Mouse (Mus musculus) neural tube, embryonic 11.5 days (tissue): Measurements from ENCODE around the gene H2afy. TPM values are rescaled to one million over a fixed set of nuclear protein-coding genes. Genes with fewer than 3 reads are reported as not detected.
A peak's percentile ranks its signal among the peaks of the same experiment; 100 is the strongest.

Experiments used
- ATAC-seq: fragments of 200-750 bp; cut with Nextera tagmentation; 2 replicates; pipeline ENCODE4 v1.8.0; 2017; ENCODE audit warnings: moderate number of reproducible peaks, mild to moderate bottlenecking, moderate TSS enrichment, moderate library complexity; ENCODE audit not compliant: insufficient read depth, low FRiP score, low TSS enrichment
- DNase-seq: peaks from one replicate; pipeline ENCODE4 v3.0.0-alpha.2; 2015; ENCODE audit warnings: low spot score
- H3K27ac ChIP-seq: fragments of 300-500 bp; sonication (generic); 2 replicates; pipeline ENCODE4 v1.5.1; 2014; ENCODE audit warnings: low read depth, mild to moderate bottlenecking, low read length
- H3K27me3 ChIP-seq: fragments of 300-500 bp; sonication (generic); 2 replicates; pipeline ENCODE4 v1.6.1; 2014; ENCODE audit warnings: mild to moderate bottlenecking, low read length, mixed read lengths; ENCODE audit not compliant: control insufficient read depth, insufficient read depth
- H3K36me3 ChIP-seq: fragments of 300-500 bp; sonication (generic); 2 replicates; pipeline ENCODE4 v1.6.1; 2014; ENCODE audit warnings: mild to moderate bottlenecking, low read length, moderate library complexity, mixed read lengths; ENCODE audit not compliant: control insufficient read depth, insufficient read depth
- H3K4me1 ChIP-seq: fragments of 300-500 bp; sonication (generic); 2 replicates; pipeline ENCODE4 v1.6.1; 2014; ENCODE audit warnings: low read length, mixed read lengths; ENCODE audit not compliant: control insufficient read depth, insufficient read depth
- H3K4me2 ChIP-seq: fragments of 300-500 bp; sonication (generic); 2 replicates; pipeline ENCODE4 v1.6.1; 2014; ENCODE audit warnings: low read depth, mild to moderate bottlenecking, moderate library complexity
- H3K4me3 ChIP-seq: fragments of 300-500 bp; sonication (generic); 2 replicates; pipeline ENCODE4 v1.5.1; 2014; ENCODE audit warnings: low read depth, low read length
- H3K9ac ChIP-seq: fragments of 300-500 bp; sonication (generic); 2 replicates; pipeline ENCODE4 v1.6.1; 2014; ENCODE audit warnings: mild to moderate bottlenecking, low read length
- H3K9me3 ChIP-seq: fragments of 300-500 bp; sonication (generic); 2 replicates; pipeline ENCODE4 v1.6.1; 2016; ENCODE audit warnings: low read length; ENCODE audit not compliant: control insufficient read depth
- WGBS: fragments of 180-500 bp; shearing (Covaris S2); extraction: QIAGEN DNeasy Blood & Tissue Kit; methylation state at CpG from one replicate; pipeline ENCODE4 v1.1.7; 2014; 5-methylcytosine and 5-hydroxymethylcytosine counted together
- polyA plus RNA-seq: library from polyadenylated mRNA; unstranded; fragments of >200 nt; fragmentation: Nextera tagmentation; extraction: Ambion mirVana; gene quantifications from 2 replicates; pipeline ENCODE4 v1.2.1, GENCODE M21; 2014

H2afy gene
- polyA plus RNA-seq, 1 experiment from 2014 or later: 613 TPM

GRCm38 (mm10) chr13:56155048-56155447 lies 18.9 kb upstream of the H2afy start:
- DNase-seq: no peak
- Histone ChIP-seq H3K9ac (no peak overlapping the region), H3K27me3 (no peaks in the 10 kb centered on the region), H3K36me3 (no peaks in the 10 kb centered on the region), H3K27ac (no peak overlapping the region), H3K4me1 (no peaks in the 10 kb centered on the region), H3K9me3 (no peaks in the 10 kb centered on the region), H3K4me3 (no peak overlapping the region), H3K4me2 (no peak overlapping the region)
- no peak for ATAC-seq
- 50% methylated on average over 5 of the region's 5 CpGs for WGBS

GRCm38 (mm10) chr13:56152773-56153460 lies 16.8 kb upstream of the H2afy start:
- no peak overlapping the region for H3K9ac ChIP-seq
- 73% methylated on average over 7 of the region's 7 CpGs for WGBS
- H3K36me3 ChIP-seq: no peaks in the 10 kb centered on the region
- no peaks in the 10 kb centered on the region for H3K27me3 ChIP-seq
- H3K9me3 ChIP-seq: no peaks in the 10 kb centered on the region
- no peaks in the 10 kb centered on the region for H3K4me1 ChIP-seq
- no peak for ATAC-seq
- no peak for DNase-seq
- H3K27ac ChIP-seq: no peak overlapping the region
- H3K4me3 ChIP-seq: no peak overlapping the region
- no peak overlapping the region for H3K4me2 ChIP-seq

GRCm38 (mm10) chr13:56151404-56152226 lies 15.5 kb upstream of the H2afy start:
- H3K4me2 ChIP-seq: no peak overlapping the region
- no peak overlapping the region for H3K9ac ChIP-seq
- no peak overlapping the region for H3K27ac ChIP-seq
- ATAC-seq (no peak), DNase-seq (peak; percentile 79)
- H3K36me3 ChIP-seq: no peaks in the 10 kb centered on the region
- WGBS: 49% methylated on average over 22 of the region's 22 CpGs
- H3K27me3 ChIP-seq: no peaks in the 10 kb centered on the region
- no peaks in the 10 kb centered on the region for H3K4me1 ChIP-seq
- no peak overlapping the region for H3K4me3 ChIP-seq
- H3K9me3 ChIP-seq: no peaks in the 10 kb centered on the region

- ATAC-seq: no peak
- no peak for DNase-seq
Observed at GRCm38 (mm10) chr13:56145523-56145922, 9.4 kb upstream of the H2afy start.

GRCm38 (mm10) chr13:56144021-56144420 lies 7.9 kb upstream of the H2afy start:
- ATAC-seq: no peak
- WGBS: 64% methylated on average over 2 of the region's 2 CpGs
- no peak overlapping the region for H3K4me3 ChIP-seq
- H3K36me3 ChIP-seq: no peaks in the 10 kb centered on the region
- H3K9me3 ChIP-seq: no peaks in the 10 kb centered on the region
- DNase-seq: no peak
- no peak overlapping the region for H3K9ac ChIP-seq
- H3K27me3 ChIP-seq: no peaks in the 10 kb centered on the region
- no peak overlapping the region for H3K4me2 ChIP-seq
- no peak overlapping the region for H3K27ac ChIP-seq
- peaks cover 5% of the 10 kb centered on the region; the same call in 1 of the 2 replicates for H3K4me1 ChIP-seq

More at GRCm38 (mm10) chr13:56145523-56145922, 9.4 kb upstream of the H2afy start:
- no peak overlapping the region for H3K9ac ChIP-seq
- H3K4me2 ChIP-seq: no peak overlapping the region
- H3K9me3 ChIP-seq: no peaks in the 10 kb centered on the region
- no peak overlapping the region for H3K4me3 ChIP-seq
- no peaks in the 10 kb centered on the region for H3K36me3 ChIP-seq
- 28% methylated on average over 3 of the region's 3 CpGs for WGBS
- H3K4me1 ChIP-seq: peaks cover 5% of the 10 kb centered on the region; the same call in 1 of the 2 replicates
- no peaks in the 10 kb centered on the region for H3K27me3 ChIP-seq
- H3K27ac ChIP-seq: no peak overlapping the region

- 10% methylated on average over 7 of the region's 7 CpGs for WGBS
- Histone ChIP-seq H3K9ac (no peak overlapping the region), H3K36me3 (no peaks in the 10 kb centered on the region), H3K4me1 (peaks cover 5% of the 10 kb centered on the region; the same call in 1 of the 2 replicates), H3K4me2 (no peak overlapping the region), H3K9me3 (no peaks in the 10 kb centered on the region), H3K27me3 (no peaks in the 10 kb centered on the region), H3K27ac (no peak overlapping the region), H3K4me3 (no peak overlapping the region)
- ATAC-seq (no peak), DNase-seq (no peak)
Observed at GRCm38 (mm10) chr13:56143151-56143513, 7.0 kb upstream of the H2afy start.

GRCm38 (mm10) chr13:56142382-56143150 lies 6.4 kb upstream of the H2afy start:
- Histone ChIP-seq H3K4me3 (no peak overlapping the region), H3K9me3 (no peaks in the 10 kb centered on the region), H3K27ac (no peak overlapping the region), H3K9ac (no peak overlapping the region), H3K4me1 (peaks cover 5% of the 10 kb centered on the region; the same call in 1 of the 2 replicates), H3K36me3 (no peaks in the 10 kb centered on the region), H3K4me2 (no peak overlapping the region), H3K27me3 (no peaks in the 10 kb centered on the region)
- WGBS: 19% methylated on average over 11 of the region's 11 CpGs
- no peak for ATAC-seq
- no peak for DNase-seq

GRCm38 (mm10) chr13:56139167-56139751 lies 3.1 kb upstream of the H2afy start:
- ATAC-seq (no peak), DNase-seq (no peak)
- Histone ChIP-seq H3K27me3 (no peaks in the 10 kb centered on the region), H3K36me3 (no peaks in the 10 kb centered on the region), H3K9ac (no peak overlapping the region), H3K4me3 (no peak overlapping the region), H3K9me3 (no peaks in the 10 kb centered on the region), H3K4me1 (peaks cover 11% of the 10 kb centered on the region; the same call in 1 of the 2 replicates), H3K27ac (no peak overlapping the region), H3K4me2 (no peak overlapping the region)
- 69% methylated on average over 6 of the region's 6 CpGs for WGBS
